Mouse (Mus musculus) left cerebral cortex, adult 9 months (tissue): Measurements from ENCODE around the gene Zfand2b.

Experiments
- DNase-seq, 2 experiments: peaks; one replicate each; pipeline ENCODE4 v3.0.0; 2022; ENCODE audit warnings: low spot score in 2 of 2

Gene Zfand2b

GRCm38 (mm10) chr1:75212542-75212941, 44.1 kb downstream of the Zfand2b start:
- DNase-seq, result no peak

GRCm38 (mm10) chr1:75213096-75213495, 44.6 kb downstream of the Zfand2b start:
- DNase-seq, result no peak

- no peak for DNase-seq
These were observed 46.0 kb downstream of the Zfand2b start for GRCm38 (mm10) chr1:75214442-75214841.

- DNase-seq, result peak in 1 of 2 experiments; percentile 54
These were observed 46.4 kb downstream of the Zfand2b start for GRCm38 (mm10) chr1:75214886-75215285.

GRCm38 (mm10) chr1:75215785-75216184, 47.3 kb downstream of the Zfand2b start:
- no peak for DNase-seq

GRCm38 (mm10) chr1:75216797-75217585, 48.5 kb downstream of the Zfand2b start:
- DNase-seq, result no peak

GRCm38 (mm10) chr1:75217893-75218226, 49.4 kb downstream of the Zfand2b start:
- DNase-seq, result no peak

- DNase-seq, result peak; percentile 40 to 85
These were observed 50.0 kb downstream of the Zfand2b start for GRCm38 (mm10) chr1:75218227-75219001.

GRCm38 (mm10) chr1:75219078-75219477, 50.6 kb downstream of the Zfand2b start:
- DNase-seq, result peak; percentile 82 to 94

- DNase-seq, result no peak
These were observed 51.1 kb downstream of the Zfand2b start, which contains the start of gene Tuba4a for GRCm38 (mm10) chr1:75219531-75219930. TSS of gene Tuba4a (minus strand) at chr1:75219865.
